Mouse (Mus musculus): ENCODE results near the gene Nup107. TPM values are rescaled to one million over a fixed set of nuclear protein-coding genes. Genes with fewer than 3 reads are reported as not detected.
"Not testable (repeated sequence)": the region's sequence is repeated elsewhere in the genome, so short reads cannot be mapped to it uniquely, and the experiment has no call there.

The Nup107 gene
- total and polyA plus RNA-seq, 3 experiments, result 47.7 to 97.0 (median 82.0) TPM

DNA sequence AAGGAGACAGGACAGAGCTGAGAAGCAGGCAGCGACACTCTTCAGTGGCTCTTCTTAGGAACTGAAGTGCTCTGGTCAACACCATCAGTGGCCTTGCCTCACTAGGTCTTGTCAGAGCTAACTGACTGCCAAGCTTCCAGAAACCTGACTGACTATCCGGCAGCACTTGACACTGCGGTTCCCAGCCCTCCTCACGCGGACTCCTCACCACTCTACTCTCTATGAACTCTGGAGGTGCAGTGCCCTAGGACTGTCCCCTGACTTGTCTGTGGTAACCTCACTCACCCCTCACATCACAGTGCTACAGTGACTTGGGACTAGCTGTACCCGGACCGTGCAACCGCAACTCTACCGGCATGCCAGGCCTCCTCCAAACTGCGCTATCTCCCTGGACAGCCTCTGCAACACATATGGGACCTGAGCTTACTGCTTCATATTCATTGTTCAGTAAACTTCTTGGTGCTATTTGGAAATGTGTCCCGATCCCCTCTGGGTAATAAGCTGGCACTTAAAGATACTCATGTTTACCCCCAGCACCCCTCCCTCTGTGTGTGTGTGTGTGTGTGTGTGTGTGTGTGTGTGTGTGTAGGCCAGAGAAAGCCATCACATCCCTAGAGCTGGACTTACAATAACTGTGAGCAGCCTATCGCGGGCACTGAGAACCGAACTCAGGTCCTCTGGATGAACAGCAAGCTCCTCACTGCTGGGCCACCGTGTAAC, 53.4 kb downstream of the Nup107 start:
- H3K9ac ChIP-seq (ENCODE audit: insufficient read depth, low read depth), result no peak overlapping the region
- H3K36me3 ChIP-seq (replicated peaks in 1 of 2; ENCODE audit: control insufficient read depth in 1 of 2, insufficient read depth in 1 of 2, low read length in 1 of 2), result peaks cover 25 to 67% of the 10 kb centered on the region in 2 experiments
- no peak overlapping the region for H3K27ac ChIP-seq (ENCODE audit: insufficient read depth, low read depth)
- no peak for DNase-seq (ENCODE audit: extremely low read depth)
- H3K4me3 ChIP-seq (replicated peaks in 1 of 3; ENCODE audit: low read depth in 2 of 3, low read length in 2 of 3, poor library complexity in 1 of 3), result no peak overlapping the region
- dilution Hi-C loops (cut with MboI; ENCODE audit: extremely low pct_ligation_motif_present, extremely low pct_unique_long_range_greater_than_20kb, low sequenced_read_pairs), result no loop called here
- in situ Hi-C loops (cut with MboI; ENCODE audit: low pct_ligation_motif_present, low pct_unique_long_range_greater_than_20kb, low sequenced_read_pairs), result no loop called here
- no peaks in the 10 kb centered on the region for H3K9me3 ChIP-seq (replicated peaks; ENCODE audit: low read length)
- no peak overlapping the region for H3K4me2 ChIP-seq (ENCODE audit: insufficient read depth, low read depth, poor library complexity, severe bottlenecking)
- no peaks in the 10 kb centered on the region for H3K27me3 ChIP-seq (replicated peaks)
- no peaks in the 10 kb centered on the region; a peak in 1 of 4 replicates for H3K4me1 ChIP-seq (ENCODE audit: control insufficient read depth in 1 of 2, insufficient read depth in 2 of 2)
- H3K79me2 ChIP-seq (replicated peaks; ENCODE audit: control insufficient read depth, extremely low read depth, insufficient read depth, poor library complexity, severe bottlenecking), result no peaks in the 10 kb centered on the region
- TF ChIP-seq RAD21 (IDR thresholded peaks at IDR 0.05; ENCODE audit: low read depth, low read length), result no peak
- TF ChIP-seq CTCF (conservative IDR thresholded peaks at IDR 0.05 in 1 of 2, IDR thresholded peaks at IDR 0.05 in 1 of 2; ENCODE audit: low read depth in 2 of 2, low read length in 2 of 2), result no peak
- no peak for TF ChIP-seq ZC3H11A (IDR thresholded peaks at IDR 0.05; ENCODE audit: low read depth, low read length)
- TF ChIP-seq SIN3A (IDR thresholded peaks at IDR 0.05; ENCODE audit: low read length), result no peak
- no peak for TF ChIP-seq POLR2A (IDR thresholded peaks at IDR 0.05; ENCODE audit: low read depth, low read length)
- no peak for TF ChIP-seq KAT2A (IDR thresholded peaks at IDR 0.05; ENCODE audit: insufficient replicate concordance, low read length)
- no peak for TF ChIP-seq IRF4 (IDR thresholded peaks at IDR 0.05; ENCODE audit: low read depth, low read length)
- TF ChIP-seq TCF12 (IDR thresholded peaks at IDR 0.05; ENCODE audit: low read depth, low read length), result no peak
- TF ChIP-seq JUND (conservative IDR thresholded peaks at IDR 0.05; ENCODE audit: low read depth, low read length), result no peak
- no peak for TF ChIP-seq SMC3 (IDR thresholded peaks at IDR 0.05; ENCODE audit: low read depth, low read length)
- no peak for TF ChIP-seq ZNF384 (IDR thresholded peaks at IDR 0.05; ENCODE audit: low read depth, low read length)

DNA sequence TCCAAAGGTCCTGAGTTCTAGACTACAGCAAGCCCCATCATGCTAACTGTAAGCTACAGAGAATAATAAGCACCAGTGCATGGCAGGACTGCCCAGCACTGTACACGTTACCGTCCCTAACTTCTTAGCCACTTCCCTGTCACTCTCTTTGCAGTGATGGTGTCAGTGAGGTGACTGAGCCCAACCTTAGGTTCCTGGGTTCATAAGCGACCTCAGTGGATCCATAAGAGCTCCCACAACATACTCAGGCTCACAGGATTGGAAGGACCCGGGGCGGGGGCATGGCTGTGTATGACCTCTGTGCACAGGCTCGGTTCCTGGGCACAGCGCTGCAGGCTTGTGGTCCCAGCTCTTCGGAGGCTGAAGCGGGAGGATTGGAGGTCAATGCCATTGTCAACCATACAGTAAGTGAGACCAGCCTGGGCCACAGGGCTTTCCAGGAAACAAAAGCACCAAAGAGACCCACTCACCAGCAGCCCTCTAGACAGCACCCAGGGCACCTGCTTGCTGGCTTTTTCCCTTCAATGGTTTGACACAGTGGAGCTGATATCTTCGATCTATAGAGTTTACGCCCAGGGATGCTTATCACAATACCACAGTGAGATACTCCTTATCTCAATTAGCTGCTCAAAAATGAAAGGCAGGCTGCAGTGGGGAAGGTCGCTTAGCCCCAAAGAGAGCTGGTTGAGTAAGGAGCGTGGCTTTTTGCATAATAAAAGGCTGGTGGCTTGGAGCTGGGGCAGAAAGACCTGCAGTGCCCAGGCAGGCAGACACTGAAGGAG, 54.2 kb downstream of the Nup107 start:
- Histone ChIP-seq H3K4me1 (ENCODE audit: control insufficient read depth in 1 of 2, insufficient read depth in 2 of 2) (no peaks in the 10 kb centered on the region; a peak in 1 of 4 replicates), H3K79me2 (replicated peaks; ENCODE audit: control insufficient read depth, extremely low read depth, insufficient read depth, poor library complexity, severe bottlenecking) (no peaks in the 10 kb centered on the region), H3K27ac (ENCODE audit: insufficient read depth, low read depth) (no peak overlapping the region), H3K4me2 (ENCODE audit: insufficient read depth, low read depth, poor library complexity, severe bottlenecking) (no peak overlapping the region), H3K27me3 (replicated peaks) (no peaks in the 10 kb centered on the region), H3K9me3 (replicated peaks; ENCODE audit: low read length) (no peaks in the 10 kb centered on the region), H3K9ac (ENCODE audit: insufficient read depth, low read depth) (no peak overlapping the region), H3K36me3 (replicated peaks in 1 of 2; ENCODE audit: control insufficient read depth in 1 of 2, insufficient read depth in 1 of 2, low read length in 1 of 2) (peaks cover 25 to 60% of the 10 kb centered on the region in 2 experiments), H3K4me3 (replicated peaks in 1 of 3; ENCODE audit: low read depth in 2 of 3, low read length in 2 of 3, poor library complexity in 1 of 3) (no peak overlapping the region)
- DNase-seq (ENCODE audit: extremely low read depth), result no peak
- dilution Hi-C loops (cut with MboI; ENCODE audit: extremely low pct_ligation_motif_present, extremely low pct_unique_long_range_greater_than_20kb, low sequenced_read_pairs) (no loop called here), in situ Hi-C loops (cut with MboI; ENCODE audit: low pct_ligation_motif_present, low pct_unique_long_range_greater_than_20kb, low sequenced_read_pairs) (no loop called here)
- TF ChIP-seq ZMIZ1 (IDR thresholded peaks at IDR 0.05; ENCODE audit: low read depth, low read length) (no peak), JUN (IDR thresholded peaks at IDR 0.05; ENCODE audit: insufficient read depth, low read depth, low read length) (no peak), ETS1 (conservative IDR thresholded peaks at IDR 0.05; ENCODE audit: low read depth, low read length) (no peak), MAZ (IDR thresholded peaks at IDR 0.05; ENCODE audit: low read depth, low read length) (no peak), POLR2A (IDR thresholded peaks at IDR 0.05; ENCODE audit: low read depth, low read length) (no peak), RCOR1 (conservative IDR thresholded peaks at IDR 0.05; ENCODE audit: low read depth, low read length) (no peak)

DNA sequence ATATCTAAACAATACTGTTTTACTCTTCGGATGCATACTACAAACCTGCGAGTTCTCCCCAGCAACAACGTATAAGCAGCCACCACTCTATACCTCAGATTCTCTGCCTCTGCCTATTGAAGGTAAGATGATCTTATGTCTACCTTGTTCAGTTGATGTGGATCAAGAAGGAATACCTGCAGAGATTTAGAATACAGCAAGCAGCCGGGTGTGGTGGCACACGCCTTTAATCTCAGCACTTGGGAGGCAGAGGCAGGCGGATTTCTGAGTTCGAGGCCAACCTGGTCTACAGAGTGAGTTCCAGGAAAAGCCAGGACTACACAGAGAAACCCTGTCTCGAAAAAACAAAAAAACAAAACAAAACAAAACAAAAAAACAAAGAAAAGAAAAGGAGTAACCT, 55.0 kb downstream of the Nup107 start:
- H3K36me3 ChIP-seq (replicated peaks in 1 of 2; ENCODE audit: control insufficient read depth in 1 of 2, insufficient read depth in 1 of 2, low read length in 1 of 2), result peaks cover 25 to 61% of the 10 kb centered on the region in 2 experiments
- H3K4me2 ChIP-seq (ENCODE audit: insufficient read depth, low read depth, poor library complexity, severe bottlenecking); DNase-seq (ENCODE audit: extremely low read depth); H3K4me3 ChIP-seq (replicated peaks in 1 of 3; ENCODE audit: low read depth in 2 of 3, low read length in 2 of 3, poor library complexity in 1 of 3); H3K4me1 ChIP-seq (ENCODE audit: control insufficient read depth in 1 of 2, insufficient read depth in 2 of 2); H3K9me3 ChIP-seq (replicated peaks; ENCODE audit: low read length); H3K79me2 ChIP-seq (replicated peaks; ENCODE audit: control insufficient read depth, extremely low read depth, insufficient read depth, poor library complexity, severe bottlenecking); dilution Hi-C loops (cut with MboI; ENCODE audit: extremely low pct_ligation_motif_present, extremely low pct_unique_long_range_greater_than_20kb, low sequenced_read_pairs); H3K9ac ChIP-seq (ENCODE audit: insufficient read depth, low read depth); in situ Hi-C loops (cut with MboI; ENCODE audit: low pct_ligation_motif_present, low pct_unique_long_range_greater_than_20kb, low sequenced_read_pairs); H3K27ac ChIP-seq (ENCODE audit: insufficient read depth, low read depth); H3K27me3 ChIP-seq (replicated peaks): not testable (repeated sequence)

Data from CH12.LX (cell line).